Mouse (Mus musculus): Measurements from ENCODE around the gene Rgl2. TPM values are rescaled to one million over a fixed set of nuclear protein-coding genes. Genes with fewer than 3 reads are reported as not detected.
"Not testable (repeated sequence)": the region's sequence is repeated elsewhere in the genome, so short reads cannot be mapped to it uniquely, and the experiment has no call there.

Rgl2 gene
- polyA plus RNA-seq, 1 experiment from 2014 or later, result 38.7 TPM

DNA sequence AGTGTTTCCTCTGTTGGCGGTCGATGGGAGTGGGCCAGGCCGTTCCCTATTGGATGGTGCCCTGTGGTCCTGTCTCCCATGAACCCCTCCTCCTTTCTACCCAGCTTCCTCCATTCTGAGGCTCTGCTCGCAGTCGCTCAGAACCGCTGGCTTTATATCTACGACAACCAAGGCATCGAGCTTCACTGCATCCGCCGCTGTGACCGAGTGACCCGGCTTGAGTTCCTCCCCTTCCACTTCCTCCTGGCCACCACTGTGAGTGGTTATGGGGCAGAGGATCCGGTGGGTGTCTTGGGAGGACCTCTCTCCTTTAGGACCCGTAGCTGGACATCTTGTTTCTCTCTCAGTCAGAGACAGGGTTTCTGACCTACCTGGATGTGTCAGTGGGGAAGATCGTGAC, 14.1 kb downstream of the Rgl2 start:
- Histone ChIP-seq H3K27ac (replicated peaks; ENCODE audit: low read depth, low read length) (no peak overlapping the region), H3K4me2 (ENCODE audit: low read depth, severe bottlenecking) (no peak overlapping the region), H3K36me3 (ENCODE audit: control insufficient read depth, insufficient read depth, low read length) (peaks cover 17% of the 10 kb centered on the region), H3K9me3 (ENCODE audit: control insufficient read depth, low read length) (no peaks in the 10 kb centered on the region), H3K27me3 (ENCODE audit: control insufficient read depth, insufficient read depth, low read length) (no peaks in the 10 kb centered on the region), H3K9ac (ENCODE audit: low read length) (no peak overlapping the region), H3K4me1 (ENCODE audit: control insufficient read depth, insufficient read depth, low read length) (peaks cover 11% of the 10 kb centered on the region), H3K4me3 (ENCODE audit: low read depth, low read length) (no peak overlapping the region)
- no peak for DNase-seq (ENCODE audit: low spot score)
- no peak for ATAC-seq (ENCODE audit: insufficient number of reproducible peaks, low FRiP score, low TSS enrichment, low read depth)
- WGBS, result 94% methylated on average over 15 of the region's 15 CpGs

DNA sequence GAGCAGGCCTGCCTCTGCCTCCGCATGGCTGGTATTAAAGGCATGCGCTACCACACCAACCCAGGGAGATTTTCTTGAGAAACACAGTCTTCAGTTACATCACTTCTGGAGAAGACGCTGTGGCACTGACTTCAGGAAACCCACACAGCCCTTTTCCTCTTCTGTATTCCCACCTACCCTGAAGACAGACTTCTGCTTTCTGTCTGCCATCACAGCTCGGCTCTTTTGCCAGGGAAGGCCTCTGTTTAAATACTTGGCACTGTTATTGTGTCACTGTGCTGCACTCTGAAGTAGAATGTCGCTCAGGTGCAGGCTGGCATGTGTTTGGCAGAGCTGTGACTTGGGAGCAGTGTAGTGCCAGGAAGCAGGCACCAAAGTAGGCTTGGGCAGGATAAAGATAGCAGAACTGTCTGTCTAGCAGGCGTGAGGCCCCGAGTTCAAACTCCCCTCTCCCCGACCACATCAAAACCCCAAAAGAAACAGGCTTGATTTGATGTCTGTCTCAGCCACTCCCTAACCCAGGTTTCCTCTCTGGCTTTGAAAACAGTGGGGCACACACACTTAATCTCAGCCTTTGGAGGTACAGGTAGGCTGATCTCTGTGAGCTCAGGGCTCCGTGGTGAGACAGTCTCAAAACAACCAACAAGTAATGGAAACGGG, 18.2 kb downstream of the Rgl2 start:
- Histone ChIP-seq H3K27me3 (ENCODE audit: control insufficient read depth, insufficient read depth, low read length) (no peaks in the 10 kb centered on the region), H3K4me2 (ENCODE audit: low read depth, severe bottlenecking) (no peak overlapping the region), H3K9ac (ENCODE audit: low read length) (no peak overlapping the region), H3K9me3 (ENCODE audit: control insufficient read depth, low read length) (no peaks in the 10 kb centered on the region), H3K36me3 (ENCODE audit: control insufficient read depth, insufficient read depth, low read length) (peaks cover 17% of the 10 kb centered on the region), H3K4me3 (ENCODE audit: low read depth, low read length) (no peak overlapping the region), H3K27ac (replicated peaks; ENCODE audit: low read depth, low read length) (no peak overlapping the region), H3K4me1 (ENCODE audit: control insufficient read depth, insufficient read depth, low read length) (peaks cover 18% of the 10 kb centered on the region)
- ATAC-seq (ENCODE audit: insufficient number of reproducible peaks, low FRiP score, low TSS enrichment, low read depth) (no peak), DNase-seq (ENCODE audit: low spot score) (no peak)
- 90% methylated on average over 10 of the region's 10 CpGs for WGBS

DNA sequence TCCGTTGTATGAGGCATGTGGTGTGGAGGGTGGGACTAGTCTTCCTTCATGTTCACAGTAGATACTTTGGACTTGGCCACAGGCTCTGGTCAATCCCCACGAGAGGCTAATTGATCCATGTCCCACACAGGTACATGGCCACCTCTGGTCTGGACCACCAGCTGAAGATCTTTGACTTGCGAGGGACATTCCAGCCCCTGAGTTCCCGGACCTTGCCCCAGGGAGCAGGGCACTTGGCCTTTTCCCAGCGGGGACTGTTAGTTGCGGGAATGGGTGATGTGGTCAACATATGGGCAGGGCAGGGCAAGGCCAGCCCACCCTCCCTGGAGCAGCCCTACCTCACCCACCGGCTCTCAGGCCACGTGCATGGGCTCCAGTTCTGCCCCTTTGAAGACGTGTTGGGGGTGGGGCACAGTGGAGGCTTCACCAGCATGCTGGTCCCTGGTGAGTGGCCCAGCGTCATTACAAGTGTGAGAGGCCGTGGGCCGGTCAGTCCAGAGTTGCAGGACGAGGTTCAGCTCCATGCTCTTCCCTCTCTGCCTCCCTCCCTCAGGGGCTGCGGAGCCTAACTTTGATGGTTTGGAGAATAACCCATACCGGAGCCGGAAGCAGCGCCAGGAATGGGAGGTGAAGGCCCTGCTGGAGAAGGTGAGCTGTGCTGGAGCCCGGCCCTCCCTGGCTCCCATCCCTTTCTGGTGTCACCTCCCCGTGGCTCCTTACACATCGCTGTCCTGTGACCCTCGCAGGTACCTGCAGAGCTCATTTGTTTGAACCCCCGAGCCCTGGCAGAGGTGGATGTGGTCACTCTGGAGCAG, 19.0 kb downstream of the Rgl2 start:
- no peak overlapping the region for H3K9ac ChIP-seq (ENCODE audit: low read length)
- 82% methylated on average over 22 of the region's 22 CpGs for WGBS
- peaks cover 26% of the 10 kb centered on the region for H3K4me1 ChIP-seq (ENCODE audit: control insufficient read depth, insufficient read depth, low read length)
- H3K27ac ChIP-seq (replicated peaks; ENCODE audit: low read depth, low read length), result no peak overlapping the region
- no peak overlapping the region for H3K4me3 ChIP-seq (ENCODE audit: low read depth, low read length)
- H3K36me3 ChIP-seq (ENCODE audit: control insufficient read depth, insufficient read depth, low read length), result peaks cover 20% of the 10 kb centered on the region
- no peak overlapping the region for H3K4me2 ChIP-seq (ENCODE audit: low read depth, severe bottlenecking)
- H3K9me3 ChIP-seq (ENCODE audit: control insufficient read depth, low read length), result no peaks in the 10 kb centered on the region
- ATAC-seq (ENCODE audit: insufficient number of reproducible peaks, low FRiP score, low TSS enrichment, low read depth) (no peak), DNase-seq (ENCODE audit: low spot score) (no peak)
- no peaks in the 10 kb centered on the region for H3K27me3 ChIP-seq (ENCODE audit: control insufficient read depth, insufficient read depth, low read length)

DNA sequence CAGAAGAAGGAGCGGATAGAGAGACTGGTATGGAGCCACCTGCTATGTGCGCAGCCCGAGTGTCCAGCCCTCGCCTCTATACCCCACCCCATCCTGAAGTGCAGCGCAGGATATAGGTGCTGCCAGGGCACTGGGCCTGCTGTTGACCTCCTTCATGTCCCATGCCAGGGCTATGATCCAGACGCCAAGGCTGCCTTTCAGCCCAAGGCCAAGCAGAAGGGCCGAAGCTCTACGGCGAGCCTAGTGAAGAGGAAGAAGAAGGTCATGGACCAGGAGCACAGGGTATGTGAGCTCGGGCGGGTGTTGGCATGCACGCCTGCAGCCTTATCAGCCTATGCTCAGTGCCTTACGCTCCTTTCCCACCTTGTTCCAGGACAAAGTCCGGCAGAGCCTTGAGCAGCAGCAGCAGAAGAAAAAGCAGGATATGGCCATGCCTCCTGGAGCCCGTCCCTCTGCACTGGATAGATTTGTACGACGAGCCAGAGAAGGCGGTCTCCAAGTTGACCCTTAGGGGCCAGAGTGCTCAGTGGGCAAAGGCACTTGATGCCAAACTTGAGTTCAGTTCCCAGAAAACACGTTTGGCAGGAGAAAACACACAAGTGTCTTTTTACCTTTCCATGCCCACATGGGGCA, 19.7 kb downstream of the Rgl2 start:
- no peak for ATAC-seq (ENCODE audit: insufficient number of reproducible peaks, low FRiP score, low TSS enrichment, low read depth)
- H3K27ac ChIP-seq (replicated peaks; ENCODE audit: low read depth, low read length), result no peak overlapping the region
- H3K36me3 ChIP-seq (ENCODE audit: control insufficient read depth, insufficient read depth, low read length), result peaks cover 22% of the 10 kb centered on the region
- H3K4me3 ChIP-seq (ENCODE audit: low read depth, low read length), result no peak overlapping the region
- no peak for DNase-seq (ENCODE audit: low spot score)
- WGBS, result 92% methylated on average over 19 of the region's 19 CpGs
- peaks cover 33% of the 10 kb centered on the region for H3K4me1 ChIP-seq (ENCODE audit: control insufficient read depth, insufficient read depth, low read length)
- no peaks in the 10 kb centered on the region for H3K27me3 ChIP-seq (ENCODE audit: control insufficient read depth, insufficient read depth, low read length)
- no peak overlapping the region for H3K9ac ChIP-seq (ENCODE audit: low read length)
- H3K9me3 ChIP-seq (ENCODE audit: control insufficient read depth, low read length), result no peaks in the 10 kb centered on the region
- no peak overlapping the region for H3K4me2 ChIP-seq (ENCODE audit: low read depth, severe bottlenecking)

DNA sequence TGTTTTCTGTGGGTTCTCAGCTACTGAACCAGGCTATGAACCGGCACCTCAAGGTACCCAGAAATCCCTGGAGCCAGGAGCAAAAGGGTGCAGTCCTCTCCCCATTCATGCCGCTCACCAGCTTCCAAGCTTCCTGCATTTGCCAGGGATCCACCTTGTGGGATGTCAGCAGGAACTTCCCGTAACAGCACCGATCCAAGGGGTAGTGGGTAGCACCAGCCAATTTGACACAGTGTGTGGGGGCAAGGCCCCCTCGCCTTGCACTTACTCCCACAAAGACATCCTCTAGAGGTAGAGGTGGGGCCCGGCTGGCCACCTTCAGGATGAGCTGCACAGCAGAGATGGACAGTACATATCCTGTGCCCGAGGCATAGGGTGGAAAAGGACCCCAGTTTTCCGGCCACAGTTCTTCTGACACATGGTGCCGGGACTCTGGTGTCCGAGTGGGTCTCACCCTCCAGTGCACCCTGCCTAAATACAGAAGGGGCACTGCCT, 20.8 kb downstream of the Rgl2 start:
- Histone ChIP-seq H3K4me3 (ENCODE audit: low read depth, low read length) (peak overlapping the region; percentile 44; the same call in 1 of the 2 replicates), H3K27ac (replicated peaks; ENCODE audit: low read depth, low read length) (0 out of 2 replicates have a peak overlapping the region, but pooled peaks have one; percentile 89), H3K9ac (ENCODE audit: low read length) (no peak overlapping the region), H3K4me2 (ENCODE audit: low read depth, severe bottlenecking) (peak overlapping the region; percentile 86), H3K4me1 (ENCODE audit: control insufficient read depth, insufficient read depth, low read length) (peaks cover 40% of the 10 kb centered on the region), H3K36me3 (ENCODE audit: control insufficient read depth, insufficient read depth, low read length) (peaks cover 17% of the 10 kb centered on the region), H3K9me3 (ENCODE audit: control insufficient read depth, low read length) (no peaks in the 10 kb centered on the region), H3K27me3 (ENCODE audit: control insufficient read depth, insufficient read depth, low read length) (no peaks in the 10 kb centered on the region)
- ATAC-seq (ENCODE audit: insufficient number of reproducible peaks, low FRiP score, low TSS enrichment, low read depth), result no peak
- no peak for DNase-seq (ENCODE audit: low spot score)
- 79% methylated on average over 10 of the region's 10 CpGs for WGBS

DNA sequence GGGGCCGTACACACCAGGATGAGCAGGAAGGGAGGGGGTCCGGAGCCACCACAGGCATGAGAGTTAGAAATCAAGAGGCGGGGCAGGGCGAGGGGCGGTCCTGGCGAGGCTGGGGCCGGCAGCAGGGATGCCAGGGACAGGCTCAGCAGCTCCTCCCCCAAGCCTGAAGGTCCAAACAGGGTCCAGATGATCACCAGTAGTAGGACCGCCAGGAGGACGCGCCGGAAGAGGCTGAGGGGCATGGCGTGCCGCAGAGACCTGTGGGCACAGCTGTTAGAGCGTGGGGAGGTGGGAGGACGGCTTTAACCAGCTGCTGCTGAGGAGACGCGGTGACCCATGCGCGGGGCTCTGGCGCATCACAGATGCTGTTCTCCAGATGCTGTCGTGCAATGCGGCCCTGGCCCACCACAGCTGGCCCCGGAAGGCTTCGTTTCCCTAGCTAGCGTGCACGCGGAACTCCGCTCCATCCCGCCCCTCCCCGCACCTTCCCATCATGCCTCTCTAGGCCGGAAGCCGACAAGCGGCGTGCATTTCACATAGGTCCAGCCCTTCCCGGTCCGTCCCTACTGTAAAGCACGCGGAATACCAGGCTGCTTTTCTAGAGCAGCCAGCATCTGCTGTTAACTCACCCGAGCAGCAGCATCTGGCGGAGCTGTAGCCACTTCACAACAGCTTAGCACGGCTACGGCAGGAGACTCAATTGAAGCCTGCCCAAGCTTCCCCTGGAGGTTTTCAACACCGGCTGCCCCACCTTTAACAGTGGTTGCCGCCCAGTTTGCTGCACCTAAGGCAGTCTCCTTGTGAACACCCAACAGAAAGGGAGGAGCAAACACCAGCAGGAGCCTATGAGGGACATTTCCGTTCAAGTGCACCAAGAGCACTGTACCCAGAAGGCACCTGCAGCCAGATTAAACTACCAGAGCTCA, 21.9 kb downstream of the Rgl2 start, which contains the start of gene B3galt4:
Gene B3galt4 (minus strand): TSS at position 468 of the 926 bp plus-strand sequence.
- no peaks in the 10 kb centered on the region for H3K27me3 ChIP-seq (ENCODE audit: control insufficient read depth, insufficient read depth, low read length)
- peak; percentile 91 for DNase-seq (ENCODE audit: low spot score)
- 1% methylated on average over 45 of the region's 45 CpGs for WGBS

DNA sequence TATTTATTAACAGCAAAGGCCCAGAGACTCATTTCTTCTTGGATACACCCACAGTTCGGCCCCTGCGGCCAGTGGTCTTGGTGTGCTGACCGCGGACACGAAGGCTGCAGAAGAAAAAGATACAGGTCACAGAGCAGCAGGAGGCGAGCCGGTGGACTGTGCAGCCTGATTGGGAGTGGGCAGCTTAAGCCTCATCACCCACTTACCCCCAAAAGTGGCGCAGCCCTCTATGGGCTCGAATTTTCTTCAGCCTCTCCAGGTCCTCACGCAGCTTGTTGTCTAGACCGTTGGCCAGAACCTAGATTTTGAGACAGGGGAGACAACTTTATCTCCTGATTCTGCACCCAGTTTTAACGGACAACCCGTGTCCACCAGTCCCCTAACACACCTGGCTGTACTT, 22.7 kb downstream of the Rgl2 start:
- not testable (repeated sequence) for H3K9ac ChIP-seq (ENCODE audit: low read length); H3K27ac ChIP-seq (replicated peaks; ENCODE audit: low read depth, low read length); ATAC-seq (ENCODE audit: insufficient number of reproducible peaks, low FRiP score, low TSS enrichment, low read depth); H3K27me3 ChIP-seq (ENCODE audit: control insufficient read depth, insufficient read depth, low read length); DNase-seq (ENCODE audit: low spot score); H3K9me3 ChIP-seq (ENCODE audit: control insufficient read depth, low read length)
- H3K4me3 ChIP-seq (ENCODE audit: low read depth, low read length), result peak overlapping the region; percentile 44
- peaks cover 44% of the 10 kb centered on the region for H3K4me1 ChIP-seq (ENCODE audit: control insufficient read depth, insufficient read depth, low read length)
- H3K36me3 ChIP-seq (ENCODE audit: control insufficient read depth, insufficient read depth, low read length), result peaks cover 17% of the 10 kb centered on the region
- WGBS, result 77% methylated on average over 13 of the region's 13 CpGs
- peak overlapping the region; percentile 86 for H3K4me2 ChIP-seq (ENCODE audit: low read depth, severe bottlenecking)

More for the DNA sequence above, 21.9 kb downstream of the Rgl2 start, which contains the start of gene B3galt4:
- Histone ChIP-seq H3K36me3 (ENCODE audit: control insufficient read depth, insufficient read depth, low read length) (peaks cover 17% of the 10 kb centered on the region), H3K4me1 (ENCODE audit: control insufficient read depth, insufficient read depth, low read length) (peaks cover 40% of the 10 kb centered on the region), H3K4me3 (ENCODE audit: low read depth, low read length) (peak within 1 kb of the TSS; percentile 44), H3K27ac (replicated peaks; ENCODE audit: low read depth, low read length) (peak within 1 kb of the TSS; percentile 89), H3K9me3 (ENCODE audit: control insufficient read depth, low read length) (no peaks in the 10 kb centered on the region), H3K9ac (ENCODE audit: low read length) (peak within 1 kb of the TSS; percentile 62), H3K4me2 (ENCODE audit: low read depth, severe bottlenecking) (peak within 1 kb of the TSS; percentile 86)
- ATAC-seq (ENCODE audit: insufficient number of reproducible peaks, low FRiP score, low TSS enrichment, low read depth), result peak; percentile 76
